Mouse (Mus musculus): ENCODE measurements at regions not wholly inside any gene's neighbourhood (a gene's known extent, or its start where the extent isn't known, plus 50 kb on each side); places are given as distances from the start of the nearest gene placed in this dataset.

- no peak for TF ChIP-seq CTCF (IDR thresholded peaks at IDR 0.05; ENCODE audit: extremely low read depth, insufficient read depth, low read length)
- no peak for TF ChIP-seq POLR2A (IDR thresholded peaks at IDR 0.05; ENCODE audit: extremely low read depth, insufficient read depth, low read length)
Measured at GRCm38 (mm10) chr8:101444730-101445129, 1340.7 kb downstream of the Cdh11 start.

Measured in cortical plate, adult 2 months (tissue).